Mouse (Mus musculus) megakaryocyte progenitor cell, adult 5-6 weeks (primary cell): ENCODE measurements around the gene Ankrd35. TPM values are rescaled to one million over a fixed set of nuclear protein-coding genes. Genes with fewer than 3 reads are reported as not detected.
A peak's percentile ranks its signal among the peaks of the same experiment; 100 is the strongest.

Experiments
- ATAC-seq: replicated peaks from 2 replicates; pipeline ENCODE4 v1.8.0; 2016; ENCODE audit warnings: mild to moderate bottlenecking, moderate TSS enrichment, inconsistent platforms; ENCODE audit not compliant: poor library complexity
- total RNA-seq, 2 experiments: library from RNA; stranded (forward) in 1 of 2; stranded (reverse) in 1 of 2; fragments of 157-497, 149-512 nt in 1 of 2; fragments of 200-1000 nt in 1 of 2; gene quantifications; 2 replicates each; pipeline versions ENCODE4 v1.2.3 to v1.2.4; 2015 to 2017

The Ankrd35 gene
- total RNA-seq, 2 experiments from 2014 or later = not detected

- no peak for ATAC-seq
Measured at GRCm38 (mm10) chr3:96698993-96699690, 29.2 kb downstream of the Ankrd35 start.

GRCm38 (mm10) chr3:96700376-96700775, 30.4 kb downstream of the Ankrd35 start:
- ATAC-seq = no peak

- ATAC-seq = no peak
Measured at GRCm38 (mm10) chr3:96701003-96701402, 31.1 kb downstream of the Ankrd35 start.

GRCm38 (mm10) chr3:96704778-96705177, 34.8 kb downstream of the Ankrd35 start:
- peak; percentile 40; the same call in 1 of the 2 replicates for ATAC-seq

GRCm38 (mm10) chr3:96706217-96706616, 36.3 kb downstream of the Ankrd35 start:
- no peak for ATAC-seq

GRCm38 (mm10) chr3:96706984-96707383, 37.1 kb downstream of the Ankrd35 start:
- no peak for ATAC-seq

GRCm38 (mm10) chr3:96707903-96708683, 38.2 kb downstream of the Ankrd35 start, which contains the start of gene Nudt17:
TSS of gene Nudt17 (minus strand) at chr3:96708562.
- ATAC-seq = peak; percentile 86

GRCm38 (mm10) chr3:96708684-96709064, 38.7 kb downstream of the Ankrd35 start:
- ATAC-seq = no peak

- ATAC-seq = no peak
Measured at GRCm38 (mm10) chr3:96714286-96714685, 44.4 kb downstream of the Ankrd35 start.

GRCm38 (mm10) chr3:96715854-96716253, 45.9 kb downstream of the Ankrd35 start:
- peak; percentile 67 for ATAC-seq

- peak; percentile 89 for ATAC-seq
Measured at GRCm38 (mm10) chr3:96719173-96719572, 49.2 kb downstream of the Ankrd35 start.

GRCm38 (mm10) chr3:96727343-96727827, 57.5 kb downstream of the Ankrd35 start, which contains the start of the genes Polr3c and Rnf115:
TSS of gene Polr3c (minus strand) at chr3:96727628.
TSS of gene Rnf115 (plus strand) at chr3:96727664.
- peak; percentile 93 for ATAC-seq

- peak; percentile 26 for ATAC-seq
Measured at GRCm38 (mm10) chr3:96727828-96728633, 58.1 kb downstream of the Ankrd35 start.

GRCm38 (mm10) chr3:96728634-96729402, 58.9 kb downstream of the Ankrd35 start:
- ATAC-seq = no peak

- peak; percentile 49 for ATAC-seq
Measured at GRCm38 (mm10) chr3:96729403-96729784, 59.5 kb downstream of the Ankrd35 start.

- no peak for ATAC-seq
Measured at GRCm38 (mm10) chr3:96730785-96731184, 60.9 kb downstream of the Ankrd35 start.

GRCm38 (mm10) chr3:96733984-96734383, 64.1 kb downstream of the Ankrd35 start:
- ATAC-seq = no peak

GRCm38 (mm10) chr3:96735200-96735599, 65.3 kb downstream of the Ankrd35 start:
- ATAC-seq = no peak

- ATAC-seq = no peak
Measured at GRCm38 (mm10) chr3:96737013-96737740, 67.2 kb downstream of the Ankrd35 start.

GRCm38 (mm10) chr3:96737995-96738394, 68.1 kb downstream of the Ankrd35 start:
- no peak for ATAC-seq
